Mouse (Mus musculus): ENCODE data around the gene Wdr25. TPM values are rescaled to one million over a fixed set of nuclear protein-coding genes. Genes with fewer than 3 reads are reported as not detected.
"Not testable (repeated sequence)": the region's sequence is repeated elsewhere in the genome, so short reads cannot be mapped to it uniquely, and the experiment has no call there.

The Wdr25 gene
- polyA plus RNA-seq (2014; fragmentation: Nextera tagmentation; extraction: Ambion mirVana), result 2.6 and 3.8 TPM in 2 replicates

DNA sequence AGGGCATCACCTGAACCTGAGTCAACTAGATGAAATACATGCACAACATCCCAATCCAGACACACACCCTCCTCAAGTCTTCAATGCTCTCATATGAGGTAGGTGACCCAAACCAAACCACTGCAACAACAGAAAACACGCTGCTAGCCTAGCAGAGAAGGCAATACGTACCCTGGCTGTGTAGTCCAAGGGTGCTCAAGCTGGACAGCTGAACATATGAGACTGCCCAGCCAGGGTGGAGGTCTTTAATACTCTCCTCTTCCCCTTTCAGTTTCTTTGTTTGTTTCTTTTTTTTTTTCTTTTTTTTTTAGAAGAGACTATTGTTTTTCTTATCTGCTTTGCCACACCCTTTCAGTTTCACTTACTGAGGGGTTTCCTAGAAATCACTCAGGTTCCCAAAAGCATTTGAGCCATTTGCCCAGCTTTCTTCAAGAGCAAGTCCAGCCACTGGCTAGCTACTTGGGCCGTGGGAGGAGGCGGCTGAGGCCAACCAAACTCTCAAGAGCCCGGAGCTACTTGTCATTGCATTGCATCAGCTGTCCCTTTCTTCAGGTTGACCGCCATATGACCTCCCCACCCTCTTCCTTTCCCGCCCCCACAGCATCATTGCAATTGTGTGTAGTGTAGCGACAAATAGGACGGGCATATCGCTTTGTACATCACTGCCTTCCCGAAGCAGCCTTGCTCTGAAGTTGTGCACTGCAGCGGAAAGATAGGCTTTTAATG is at the start of gene Wdr25:
Gene Wdr25, plus strand, starts transcription at position 643 of the 726 bp plus-strand sequence.
- peak within 1 kb of the TSS; percentile 82 for H3K4me3 ChIP-seq (ENCODE audit: low read depth, low read length)
- WGBS, result 22% methylated on average over 12 of the region's 12 CpGs
- no peaks in the 10 kb centered on the region for H3K9me3 ChIP-seq (ENCODE audit: control insufficient read depth, low read length)
- H3K9ac ChIP-seq (ENCODE audit: low read depth, low read length), result peak within 1 kb of the TSS; percentile 80
- H3K27me3 ChIP-seq (replicated peaks; ENCODE audit: control insufficient read depth, insufficient read depth, low read length), result no peaks in the 10 kb centered on the region
- DNase-seq (ENCODE audit: low spot score), result no peak
- H3K36me3 ChIP-seq (ENCODE audit: control insufficient read depth, insufficient read depth, low read length), result peaks cover 17% of the 10 kb centered on the region
- ATAC-seq (ENCODE audit: low read depth), result no peak
- peaks cover 9% of the 10 kb centered on the region; the same call in 1 of the 2 replicates for H3K4me1 ChIP-seq (ENCODE audit: control insufficient read depth, insufficient read depth, low read length)
- no peak within 1 kb of the TSS; the same call in 1 of the 2 replicates for H3K27ac ChIP-seq (replicated peaks; ENCODE audit: low read depth, low read length)
- H3K4me2 ChIP-seq (ENCODE audit: low read depth, low read length), result peak within 1 kb of the TSS; percentile 87

- not testable (repeated sequence) for H3K27me3 ChIP-seq (replicated peaks; ENCODE audit: control insufficient read depth, insufficient read depth, low read length); H3K9me3 ChIP-seq (ENCODE audit: control insufficient read depth, low read length); H3K27ac ChIP-seq (replicated peaks; ENCODE audit: low read depth, low read length); DNase-seq (ENCODE audit: low spot score); H3K4me3 ChIP-seq (ENCODE audit: low read depth, low read length); H3K9ac ChIP-seq (ENCODE audit: low read depth, low read length); H3K4me1 ChIP-seq (ENCODE audit: control insufficient read depth, insufficient read depth, low read length); ATAC-seq (ENCODE audit: low read depth); H3K4me2 ChIP-seq (ENCODE audit: low read depth, low read length)
- WGBS, result 83% methylated on average over 3 of the region's 3 CpGs
- peaks cover 25% of the 10 kb centered on the region for H3K36me3 ChIP-seq (ENCODE audit: control insufficient read depth, insufficient read depth, low read length)
Observed at GRCm38 (mm10) chr12:108848033-108848432, 45.4 kb upstream of the Wdr25 start.

- H3K27me3 ChIP-seq (replicated peaks; ENCODE audit: control insufficient read depth, insufficient read depth, low read length), result no peaks in the 10 kb centered on the region
- no peaks in the 10 kb centered on the region for H3K4me1 ChIP-seq (ENCODE audit: control insufficient read depth, insufficient read depth, low read length)
- no peak overlapping the region for H3K4me2 ChIP-seq (ENCODE audit: low read depth, low read length)
- ATAC-seq (ENCODE audit: low read depth) (no peak), DNase-seq (ENCODE audit: low spot score) (no peak)
- WGBS, result 82% methylated on average over 4 of the region's 4 CpGs
- no peak overlapping the region for H3K4me3 ChIP-seq (ENCODE audit: low read depth, low read length)
- no peak overlapping the region for H3K9ac ChIP-seq (ENCODE audit: low read depth, low read length)
- peaks cover 12% of the 10 kb centered on the region for H3K36me3 ChIP-seq (ENCODE audit: control insufficient read depth, insufficient read depth, low read length)
- H3K27ac ChIP-seq (replicated peaks; ENCODE audit: low read depth, low read length), result no peak overlapping the region
- H3K9me3 ChIP-seq (ENCODE audit: control insufficient read depth, low read length), result no peaks in the 10 kb centered on the region
Observed at GRCm38 (mm10) chr12:108849488-108850022, 43.9 kb upstream of the Wdr25 start.

- ATAC-seq (ENCODE audit: low read depth) (no peak), DNase-seq (ENCODE audit: low spot score) (no peak)
- Histone ChIP-seq H3K27ac (replicated peaks; ENCODE audit: low read depth, low read length) (no peak overlapping the region), H3K27me3 (replicated peaks; ENCODE audit: control insufficient read depth, insufficient read depth, low read length) (no peaks in the 10 kb centered on the region), H3K4me2 (ENCODE audit: low read depth, low read length) (no peak overlapping the region), H3K9me3 (ENCODE audit: control insufficient read depth, low read length) (no peaks in the 10 kb centered on the region), H3K36me3 (ENCODE audit: control insufficient read depth, insufficient read depth, low read length) (peaks cover 6% of the 10 kb centered on the region), H3K9ac (ENCODE audit: low read depth, low read length) (no peak overlapping the region), H3K4me3 (ENCODE audit: low read depth, low read length) (no peak overlapping the region), H3K4me1 (ENCODE audit: control insufficient read depth, insufficient read depth, low read length) (no peaks in the 10 kb centered on the region)
- WGBS, result 49% methylated on average over 8 of the region's 8 CpGs
Observed at GRCm38 (mm10) chr12:108850129-108850528, 43.3 kb upstream of the Wdr25 start.

DNA sequence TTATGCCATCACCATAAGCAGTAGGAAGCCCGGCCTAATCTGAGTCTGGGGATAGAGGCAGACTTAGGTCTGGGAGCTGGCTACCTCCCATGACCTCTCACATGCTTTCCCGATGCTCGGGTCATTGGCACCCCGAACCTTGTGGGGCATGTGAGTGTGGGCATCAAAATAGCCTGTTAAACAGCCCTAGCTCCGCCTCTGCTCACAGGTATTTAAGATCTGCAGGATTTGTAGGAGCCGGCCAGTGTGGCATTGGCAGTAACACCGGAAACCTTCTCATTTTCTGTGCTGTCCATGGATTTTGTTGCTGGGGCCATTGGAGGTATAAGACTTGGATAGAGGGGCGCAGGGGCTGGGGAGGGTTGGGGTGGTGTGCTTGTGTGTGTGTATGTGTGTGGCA is 42.5 kb upstream of the Wdr25 start:
- ATAC-seq (ENCODE audit: low read depth), result no peak
- no peak overlapping the region for H3K4me2 ChIP-seq (ENCODE audit: low read depth, low read length)
- 82% methylated on average over 8 of the region's 8 CpGs for WGBS

GRCm38 (mm10) chr12:108852822-108853221 is 40.6 kb upstream of the Wdr25 start:
- 94% methylated on average over 8 of the region's 8 CpGs for WGBS
- no peaks in the 10 kb centered on the region for H3K27me3 ChIP-seq (replicated peaks; ENCODE audit: control insufficient read depth, insufficient read depth, low read length)
- no peak overlapping the region for H3K4me3 ChIP-seq (ENCODE audit: low read depth, low read length)
- no peak overlapping the region for H3K9ac ChIP-seq (ENCODE audit: low read depth, low read length)
- no peak for ATAC-seq (ENCODE audit: low read depth)
- H3K4me1 ChIP-seq (ENCODE audit: control insufficient read depth, insufficient read depth, low read length), result no peaks in the 10 kb centered on the region
- no peaks in the 10 kb centered on the region; the same call in 1 of the 2 replicates for H3K36me3 ChIP-seq (ENCODE audit: control insufficient read depth, insufficient read depth, low read length)
- no peak overlapping the region for H3K27ac ChIP-seq (replicated peaks; ENCODE audit: low read depth, low read length)
- no peaks in the 10 kb centered on the region for H3K9me3 ChIP-seq (ENCODE audit: control insufficient read depth, low read length)
- H3K4me2 ChIP-seq (ENCODE audit: low read depth, low read length), result no peak overlapping the region
- no peak for DNase-seq (ENCODE audit: low spot score)

More for the DNA sequence above, 42.5 kb upstream of the Wdr25 start:
- Histone ChIP-seq H3K4me3 (ENCODE audit: low read depth, low read length) (no peak overlapping the region), H3K36me3 (ENCODE audit: control insufficient read depth, insufficient read depth, low read length) (peaks cover 2% of the 10 kb centered on the region; the same call in 1 of the 2 replicates), H3K9me3 (ENCODE audit: control insufficient read depth, low read length) (no peaks in the 10 kb centered on the region), H3K4me1 (ENCODE audit: control insufficient read depth, insufficient read depth, low read length) (no peaks in the 10 kb centered on the region), H3K27me3 (replicated peaks; ENCODE audit: control insufficient read depth, insufficient read depth, low read length) (no peaks in the 10 kb centered on the region), H3K27ac (replicated peaks; ENCODE audit: low read depth, low read length) (no peak overlapping the region), H3K9ac (ENCODE audit: low read depth, low read length) (no peak overlapping the region)
- DNase-seq (ENCODE audit: low spot score), result no peak

DNA sequence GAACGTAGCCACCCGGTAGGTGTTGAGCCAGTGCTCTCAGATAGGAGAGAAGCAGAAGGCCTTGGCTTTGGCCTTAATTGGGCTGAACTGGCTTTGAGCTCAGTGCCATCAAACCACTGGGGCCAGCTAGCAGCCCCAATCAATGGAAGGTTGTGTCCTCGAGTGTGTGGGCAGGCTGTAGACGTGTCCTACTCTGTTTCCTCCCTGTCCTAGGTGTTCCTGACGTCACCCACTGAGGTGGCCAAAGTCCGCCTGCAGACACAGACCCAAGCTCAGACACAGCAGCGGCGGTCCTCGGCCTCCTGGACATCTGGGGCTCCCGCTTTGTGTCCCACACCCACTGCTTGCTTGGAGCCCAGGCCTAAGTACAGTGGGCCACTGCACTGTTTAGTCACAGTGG is 38.4 kb upstream of the Wdr25 start:
- Histone ChIP-seq H3K4me2 (ENCODE audit: low read depth, low read length) (no peak overlapping the region), H3K36me3 (ENCODE audit: control insufficient read depth, insufficient read depth, low read length) (peaks cover under 1% of the 10 kb centered on the region; the same call in 1 of the 2 replicates), H3K27me3 (replicated peaks; ENCODE audit: control insufficient read depth, insufficient read depth, low read length) (no peaks in the 10 kb centered on the region), H3K9me3 (ENCODE audit: control insufficient read depth, low read length) (no peaks in the 10 kb centered on the region), H3K4me1 (ENCODE audit: control insufficient read depth, insufficient read depth, low read length) (no peaks in the 10 kb centered on the region), H3K9ac (ENCODE audit: low read depth, low read length) (no peak overlapping the region), H3K4me3 (ENCODE audit: low read depth, low read length) (no peak overlapping the region), H3K27ac (replicated peaks; ENCODE audit: low read depth, low read length) (no peak overlapping the region)
- no peak for ATAC-seq (ENCODE audit: low read depth)
- 73% methylated on average over 7 of the region's 10 CpGs for WGBS
- no peak for DNase-seq (ENCODE audit: low spot score)

DNA sequence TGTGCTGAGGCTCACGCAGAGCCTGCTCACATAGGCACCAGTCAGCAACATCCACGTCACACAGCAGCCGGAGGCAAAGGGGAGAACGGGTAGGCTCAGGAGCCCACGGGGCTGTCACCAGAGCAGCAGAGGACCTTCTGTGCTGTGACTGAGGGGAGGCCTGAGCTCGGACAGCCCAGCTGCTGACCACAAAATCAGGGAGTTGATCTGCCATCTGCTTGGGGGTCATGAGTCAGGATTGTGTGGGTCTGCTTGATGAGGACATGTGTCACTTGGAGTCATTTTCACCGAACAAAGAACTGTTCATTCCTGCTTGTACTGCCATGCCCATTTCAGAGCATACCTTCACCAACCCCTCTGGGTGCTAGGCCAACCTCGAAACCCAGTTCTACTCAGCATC is 37.2 kb upstream of the Wdr25 start:
- DNase-seq (ENCODE audit: low spot score) (no peak), ATAC-seq (ENCODE audit: low read depth) (no peak)
- 74% methylated on average over 8 of the region's 8 CpGs for WGBS
- Histone ChIP-seq H3K4me3 (ENCODE audit: low read depth, low read length) (no peak overlapping the region), H3K27me3 (replicated peaks; ENCODE audit: control insufficient read depth, insufficient read depth, low read length) (no peaks in the 10 kb centered on the region), H3K27ac (replicated peaks; ENCODE audit: low read depth, low read length) (no peak overlapping the region), H3K9me3 (ENCODE audit: control insufficient read depth, low read length) (no peaks in the 10 kb centered on the region), H3K36me3 (ENCODE audit: control insufficient read depth, insufficient read depth, low read length) (peaks cover 12% of the 10 kb centered on the region), H3K4me1 (ENCODE audit: control insufficient read depth, insufficient read depth, low read length) (no peaks in the 10 kb centered on the region), H3K4me2 (ENCODE audit: low read depth, low read length) (no peak overlapping the region), H3K9ac (ENCODE audit: low read depth, low read length) (no peak overlapping the region)

DNA sequence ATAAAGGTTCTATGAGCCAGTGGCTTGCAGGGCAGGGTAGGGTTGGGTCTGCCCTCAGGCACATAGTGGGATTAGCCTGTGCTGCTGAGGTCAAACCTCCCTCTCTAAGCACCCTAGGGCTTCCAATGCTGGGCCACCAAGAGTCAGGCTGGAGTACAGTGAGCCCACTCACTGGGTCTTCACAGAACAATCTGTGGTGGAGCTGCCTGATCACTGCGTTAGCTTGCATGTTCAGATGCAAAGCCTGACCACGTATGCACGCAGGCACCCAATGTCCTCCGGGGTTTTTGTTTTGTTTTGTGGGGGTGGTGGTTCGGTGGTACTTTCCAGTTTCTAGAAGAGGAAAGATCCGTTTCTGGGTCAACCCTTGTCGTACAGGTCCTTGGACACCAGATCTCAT is 36.3 kb upstream of the Wdr25 start:
- Histone ChIP-seq H3K4me2 (ENCODE audit: low read depth, low read length) (no peak overlapping the region), H3K4me3 (ENCODE audit: low read depth, low read length) (no peak overlapping the region), H3K4me1 (ENCODE audit: control insufficient read depth, insufficient read depth, low read length) (no peaks in the 10 kb centered on the region), H3K9ac (ENCODE audit: low read depth, low read length) (no peak overlapping the region), H3K36me3 (ENCODE audit: control insufficient read depth, insufficient read depth, low read length) (peaks cover 19% of the 10 kb centered on the region), H3K27me3 (replicated peaks; ENCODE audit: control insufficient read depth, insufficient read depth, low read length) (no peaks in the 10 kb centered on the region), H3K9me3 (ENCODE audit: control insufficient read depth, low read length) (no peaks in the 10 kb centered on the region), H3K27ac (replicated peaks; ENCODE audit: low read depth, low read length) (no peak overlapping the region)
- ATAC-seq (ENCODE audit: low read depth) (no peak), DNase-seq (ENCODE audit: low spot score) (no peak)
- WGBS, result 86% methylated on average over 7 of the region's 7 CpGs
